Mouse (Mus musculus): ENCODE results near the gene Gm4981. TPM values are rescaled to one million over a fixed set of nuclear protein-coding genes. Genes with fewer than 3 reads are reported as not detected.
"Not testable (repeated sequence)": the region's sequence is repeated elsewhere in the genome, so short reads cannot be mapped to it uniquely, and the experiment has no call there.

Gene Gm4981
- polyA plus RNA-seq (2012; rRNA removed), result 0.20 and 0.29 TPM in 2 replicates

- Histone ChIP-seq H3K4me3 (ENCODE audit: control insufficient read depth, low read depth, low read length) (no peak within 1 kb of the TSS), H3K27ac (ENCODE audit: control insufficient read depth, insufficient read depth, low read depth, low read length) (no peak within 1 kb of the TSS), H3K27me3 (ENCODE audit: control insufficient read depth, insufficient read depth, low read length) (no peaks in the 10 kb centered on the region), H3K36me3 (ENCODE audit: control insufficient read depth, insufficient read depth, low read length) (no peaks in the 10 kb centered on the region), H3K4me1 (ENCODE audit: control insufficient read depth, insufficient read depth, low read length) (peaks cover 3% of the 10 kb centered on the region; the same call in 1 of the 2 replicates)
- TF ChIP-seq CTCF (IDR thresholded peaks at IDR 0.05; ENCODE audit: control insufficient read depth, insufficient read depth, insufficient replicate concordance, low read depth, low read length) (no peak), POLR2A (IDR thresholded peaks at IDR 0.05; ENCODE audit: control insufficient read depth, low read depth, low read length) (0 out of 2 replicates have a peak, but pooled peaks have one; percentile 15)
Measured at GRCm38 (mm10) chr10:58236613-58237012, at the start of gene Gm4981. Gene Gm4981, minus strand, starts transcription at chr10:58236701.

DNA sequence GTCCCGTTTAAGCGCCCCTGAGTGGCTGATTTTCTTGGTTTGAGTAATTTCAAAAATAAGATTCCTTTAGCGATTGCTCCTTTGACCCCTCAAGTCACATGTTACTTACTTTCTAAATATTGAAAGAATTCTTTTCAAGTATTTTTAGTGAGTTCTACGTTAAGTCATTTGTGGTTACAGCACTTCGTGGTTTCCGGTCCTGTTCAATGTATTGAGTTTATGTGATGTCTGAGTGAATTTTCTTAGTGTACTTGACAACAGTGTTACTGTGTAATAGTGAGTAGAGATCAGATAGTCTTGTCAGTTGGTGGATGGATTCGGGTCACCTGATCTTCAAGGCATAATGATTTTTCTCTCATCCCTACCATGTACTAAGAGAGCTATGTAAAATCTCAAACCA lies 45.7 kb upstream of the Gm4981 start:
- TF ChIP-seq POLR2A (IDR thresholded peaks at IDR 0.05; ENCODE audit: control insufficient read depth, low read depth, low read length) (no peak), CTCF (IDR thresholded peaks at IDR 0.05; ENCODE audit: control insufficient read depth, insufficient read depth, insufficient replicate concordance, low read depth, low read length) (no peak)
- H3K4me3 ChIP-seq (ENCODE audit: control insufficient read depth, low read depth, low read length), result no peak overlapping the region
- no peak overlapping the region for H3K27ac ChIP-seq (ENCODE audit: control insufficient read depth, insufficient read depth, low read depth, low read length)
- peaks cover 4% of the 10 kb centered on the region for H3K36me3 ChIP-seq (ENCODE audit: control insufficient read depth, insufficient read depth, low read length)
- no peaks in the 10 kb centered on the region for H3K27me3 ChIP-seq (ENCODE audit: control insufficient read depth, insufficient read depth, low read length)
- H3K4me1 ChIP-seq (ENCODE audit: control insufficient read depth, insufficient read depth, low read length), result no peaks in the 10 kb centered on the region

DNA sequence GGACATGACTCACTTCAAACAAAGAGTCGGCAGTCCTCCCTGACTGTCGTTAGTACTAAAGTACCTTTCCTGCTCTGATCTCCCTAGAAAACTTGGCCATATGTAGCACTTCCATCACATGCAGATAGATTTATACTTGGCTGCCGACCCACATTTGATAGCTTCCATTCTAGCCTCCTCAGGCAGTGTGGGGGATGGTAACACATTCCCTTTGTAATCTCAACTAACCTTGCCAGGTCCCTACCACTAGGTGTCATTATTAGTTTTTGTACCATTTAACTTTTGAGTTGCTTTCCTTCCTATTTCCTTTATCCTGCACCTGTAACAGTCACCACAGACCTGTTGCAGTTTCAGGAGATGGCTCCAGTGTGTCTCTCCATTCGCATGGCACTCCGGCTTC lies 22.0 kb upstream of the Gm4981 start:
- peaks cover 3% of the 10 kb centered on the region for H3K36me3 ChIP-seq (ENCODE audit: control insufficient read depth, insufficient read depth, low read length)
- H3K4me1 ChIP-seq (ENCODE audit: control insufficient read depth, insufficient read depth, low read length), result no peaks in the 10 kb centered on the region
- no peak overlapping the region for H3K4me3 ChIP-seq (ENCODE audit: control insufficient read depth, low read depth, low read length)
- H3K27ac ChIP-seq (ENCODE audit: control insufficient read depth, insufficient read depth, low read depth, low read length), result no peak overlapping the region
- no peaks in the 10 kb centered on the region for H3K27me3 ChIP-seq (ENCODE audit: control insufficient read depth, insufficient read depth, low read length)
- TF ChIP-seq CTCF (IDR thresholded peaks at IDR 0.05; ENCODE audit: control insufficient read depth, insufficient read depth, insufficient replicate concordance, low read depth, low read length), result no peak
- TF ChIP-seq POLR2A (IDR thresholded peaks at IDR 0.05; ENCODE audit: control insufficient read depth, low read depth, low read length), result no peak

GRCm38 (mm10) chr10:58255954-58256353 lies 19.5 kb upstream of the Gm4981 start:
- no peaks in the 10 kb centered on the region for H3K27me3 ChIP-seq (ENCODE audit: control insufficient read depth, insufficient read depth, low read length)
- no peaks in the 10 kb centered on the region for H3K4me1 ChIP-seq (ENCODE audit: control insufficient read depth, insufficient read depth, low read length)
- H3K27ac ChIP-seq (ENCODE audit: control insufficient read depth, insufficient read depth, low read depth, low read length), result no peak overlapping the region; the same call in 1 of the 2 replicates
- H3K36me3 ChIP-seq (ENCODE audit: control insufficient read depth, insufficient read depth, low read length), result peaks cover 3% of the 10 kb centered on the region
- TF ChIP-seq POLR2A (IDR thresholded peaks at IDR 0.05; ENCODE audit: control insufficient read depth, low read depth, low read length) (no peak), CTCF (IDR thresholded peaks at IDR 0.05; ENCODE audit: control insufficient read depth, insufficient read depth, insufficient replicate concordance, low read depth, low read length) (no peak)
- peak overlapping the region; percentile 97 for H3K4me3 ChIP-seq (ENCODE audit: control insufficient read depth, low read depth, low read length)

DNA sequence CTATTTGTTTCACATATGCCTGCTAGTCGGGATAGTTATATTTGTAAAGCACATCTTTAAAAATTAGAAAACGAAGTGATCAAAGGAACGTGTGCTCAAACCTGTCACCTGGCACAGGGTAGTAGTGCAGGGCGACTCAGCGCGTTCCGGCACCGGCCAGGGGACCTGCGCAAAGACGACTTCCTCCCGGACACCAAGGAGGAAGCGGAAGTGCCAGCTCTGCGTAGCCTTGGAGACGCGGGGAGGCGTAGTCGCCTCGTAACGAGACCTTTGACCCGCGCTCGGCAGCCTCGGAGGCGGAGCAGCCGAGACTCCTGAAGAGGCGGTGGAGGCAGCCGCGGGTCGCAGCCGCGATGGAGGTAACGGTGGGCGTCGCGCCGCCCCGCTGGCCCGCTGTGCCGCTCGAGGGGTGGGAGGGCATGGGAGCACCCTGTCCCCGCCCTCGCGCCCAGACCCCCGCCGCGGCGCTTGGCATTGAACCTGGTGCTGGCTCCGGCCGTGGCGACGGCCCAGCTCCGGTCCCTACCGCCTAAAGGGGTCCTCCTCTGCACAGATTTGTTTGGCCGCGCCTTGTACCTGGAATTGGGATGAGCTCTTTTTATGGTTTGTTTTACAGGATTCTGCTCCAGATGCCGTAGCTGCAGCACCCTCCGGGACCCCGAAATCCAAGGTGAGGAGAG lies 18.9 kb upstream of the Gm4981 start, which contains the start of gene Gcc2:
Gcc2 (plus strand) TSS at position 285 of the 680 bp plus-strand sequence.
- H3K4me3 ChIP-seq (ENCODE audit: control insufficient read depth, low read depth, low read length), result peak within 1 kb of the TSS; percentile 97
- H3K36me3 ChIP-seq (ENCODE audit: control insufficient read depth, insufficient read depth, low read length), result peaks cover 3% of the 10 kb centered on the region
- no peaks in the 10 kb centered on the region for H3K27me3 ChIP-seq (ENCODE audit: control insufficient read depth, insufficient read depth, low read length)
- H3K27ac ChIP-seq (ENCODE audit: control insufficient read depth, insufficient read depth, low read depth, low read length), result peak within 1 kb of the TSS; percentile 81
- H3K4me1 ChIP-seq (ENCODE audit: control insufficient read depth, insufficient read depth, low read length), result no peaks in the 10 kb centered on the region
- TF ChIP-seq POLR2A (IDR thresholded peaks at IDR 0.05; ENCODE audit: control insufficient read depth, low read depth, low read length) (peak; percentile 96), CTCF (IDR thresholded peaks at IDR 0.05; ENCODE audit: control insufficient read depth, insufficient read depth, insufficient replicate concordance, low read depth, low read length) (0 out of 2 replicates have a peak, but pooled peaks have one; percentile 11)

- no peak overlapping the region for H3K27ac ChIP-seq (ENCODE audit: control insufficient read depth, insufficient read depth, low read depth, low read length)
- H3K4me1 ChIP-seq (ENCODE audit: control insufficient read depth, insufficient read depth, low read length), result no peaks in the 10 kb centered on the region
- peak overlapping the region; percentile 52; the same call in 1 of the 2 replicates for H3K4me3 ChIP-seq (ENCODE audit: control insufficient read depth, low read depth, low read length)
- H3K36me3 ChIP-seq (ENCODE audit: control insufficient read depth, insufficient read depth, low read length), result peaks cover 3% of the 10 kb centered on the region
- TF ChIP-seq CTCF (IDR thresholded peaks at IDR 0.05; ENCODE audit: control insufficient read depth, insufficient read depth, insufficient replicate concordance, low read depth, low read length) (no peak), POLR2A (IDR thresholded peaks at IDR 0.05; ENCODE audit: control insufficient read depth, low read depth, low read length) (no peak)
- H3K27me3 ChIP-seq (ENCODE audit: control insufficient read depth, insufficient read depth, low read length), result no peaks in the 10 kb centered on the region
Measured at GRCm38 (mm10) chr10:58254635-58255175, 18.2 kb upstream of the Gm4981 start.

- H3K4me3 ChIP-seq (ENCODE audit: control insufficient read depth, low read depth, low read length), result no peak overlapping the region
- no peaks in the 10 kb centered on the region for H3K4me1 ChIP-seq (ENCODE audit: control insufficient read depth, insufficient read depth, low read length)
- no peaks in the 10 kb centered on the region for H3K27me3 ChIP-seq (ENCODE audit: control insufficient read depth, insufficient read depth, low read length)
- no peak overlapping the region for H3K27ac ChIP-seq (ENCODE audit: control insufficient read depth, insufficient read depth, low read depth, low read length)
- no peaks in the 10 kb centered on the region for H3K36me3 ChIP-seq (ENCODE audit: control insufficient read depth, insufficient read depth, low read length)
- no peak for TF ChIP-seq POLR2A (IDR thresholded peaks at IDR 0.05; ENCODE audit: control insufficient read depth, low read depth, low read length)
- TF ChIP-seq CTCF (IDR thresholded peaks at IDR 0.05; ENCODE audit: control insufficient read depth, insufficient read depth, insufficient replicate concordance, low read depth, low read length), result no peak
Measured at GRCm38 (mm10) chr10:58249535-58249934, 13.0 kb upstream of the Gm4981 start.

DNA sequence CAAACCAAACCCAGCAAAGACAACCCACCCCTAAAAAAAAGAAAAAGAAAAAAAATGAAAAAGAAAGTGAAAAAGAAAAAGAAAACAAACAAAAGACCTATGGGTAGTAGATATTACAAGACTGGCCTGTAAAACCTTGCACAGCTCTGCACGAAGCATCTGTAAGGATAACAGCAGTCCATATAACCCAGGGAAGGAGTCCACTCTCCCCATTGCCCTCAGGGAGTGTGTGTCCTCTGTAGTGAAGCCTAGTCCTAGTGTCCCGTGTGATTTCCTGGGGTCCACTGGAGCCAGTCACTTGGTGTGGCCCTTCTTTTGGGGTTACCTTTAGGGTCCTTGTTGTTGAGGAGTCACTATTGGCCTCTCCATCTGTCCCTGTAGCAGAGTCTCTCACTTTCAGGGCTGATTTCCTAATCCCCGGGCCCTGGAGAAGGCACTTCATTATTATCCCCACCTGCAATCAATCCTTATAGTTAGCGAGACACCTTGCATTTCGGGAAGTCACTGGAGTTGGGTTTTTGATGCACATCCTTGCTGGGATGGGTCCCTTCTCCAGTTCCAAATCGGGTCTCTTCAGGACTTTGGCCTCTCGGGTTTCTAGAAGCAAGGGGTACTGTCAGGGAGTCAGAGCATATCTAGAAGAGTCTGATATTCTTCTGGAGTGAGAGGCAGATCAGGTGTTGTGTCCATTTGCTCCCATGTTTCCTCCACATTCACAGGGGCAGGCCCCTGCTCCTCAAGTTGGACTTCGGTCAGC lies 2.7 kb upstream of the Gm4981 start:
- H3K27ac ChIP-seq (ENCODE audit: control insufficient read depth, insufficient read depth, low read depth, low read length); H3K4me1 ChIP-seq (ENCODE audit: control insufficient read depth, insufficient read depth, low read length); H3K4me3 ChIP-seq (ENCODE audit: control insufficient read depth, low read depth, low read length); H3K27me3 ChIP-seq (ENCODE audit: control insufficient read depth, insufficient read depth, low read length); H3K36me3 ChIP-seq (ENCODE audit: control insufficient read depth, insufficient read depth, low read length): not testable (repeated sequence)

- H3K36me3 ChIP-seq (ENCODE audit: control insufficient read depth, insufficient read depth, low read length); H3K4me1 ChIP-seq (ENCODE audit: control insufficient read depth, insufficient read depth, low read length); H3K27ac ChIP-seq (ENCODE audit: control insufficient read depth, insufficient read depth, low read depth, low read length); H3K4me3 ChIP-seq (ENCODE audit: control insufficient read depth, low read depth, low read length); H3K27me3 ChIP-seq (ENCODE audit: control insufficient read depth, insufficient read depth, low read length): not testable (repeated sequence)
Measured at GRCm38 (mm10) chr10:58234985-58235384, 1.5 kb downstream of the Gm4981 start.

- H3K27ac ChIP-seq (ENCODE audit: control insufficient read depth, insufficient read depth, low read depth, low read length); H3K36me3 ChIP-seq (ENCODE audit: control insufficient read depth, insufficient read depth, low read length); H3K4me1 ChIP-seq (ENCODE audit: control insufficient read depth, insufficient read depth, low read length); H3K27me3 ChIP-seq (ENCODE audit: control insufficient read depth, insufficient read depth, low read length); H3K4me3 ChIP-seq (ENCODE audit: control insufficient read depth, low read depth, low read length): not testable (repeated sequence)
Measured at GRCm38 (mm10) chr10:58233740-58234121, 2.8 kb downstream of the Gm4981 start.
